Mouse (Mus musculus) spleen, postnatal 36 days (tissue): ENCODE results near the gene Gab2.

Source experiments
- DNase-seq, 2 experiments: peaks; one replicate each; pipeline ENCODE4 v3.0.0; 2022; ENCODE audit warnings: low spot score in 2 of 2, mixed read lengths in 1 of 2

Gab2 gene

GRCm38 (mm10) chr7:97344655-97345054 lies 263.3 kb downstream of the Gab2 start:
- DNase-seq: no peak

- no peak for DNase-seq
These were observed 264.0 kb downstream of the Gab2 start for GRCm38 (mm10) chr7:97345229-97345871.

GRCm38 (mm10) chr7:97346111-97346821 lies 264.9 kb downstream of the Gab2 start:
- DNase-seq: no peak

DNA sequence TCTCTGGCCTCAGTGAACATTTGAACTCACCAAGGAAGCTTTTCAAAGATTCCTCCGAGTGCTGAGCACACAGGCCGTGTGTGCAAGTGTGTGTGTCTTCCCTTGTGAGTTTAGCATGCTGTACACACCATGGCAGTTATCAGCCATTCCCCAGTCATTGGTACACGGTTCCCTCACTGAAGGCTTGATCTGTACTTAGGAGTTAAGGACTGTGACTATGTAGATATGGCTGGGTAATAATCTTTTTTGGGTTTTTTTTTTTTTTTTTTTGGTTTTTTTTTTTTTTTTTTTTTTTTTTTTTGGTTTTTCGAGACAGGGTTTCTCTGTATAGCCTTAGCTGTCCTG lies 265.4 kb downstream of the Gab2 start:
- no peak for DNase-seq

DNA sequence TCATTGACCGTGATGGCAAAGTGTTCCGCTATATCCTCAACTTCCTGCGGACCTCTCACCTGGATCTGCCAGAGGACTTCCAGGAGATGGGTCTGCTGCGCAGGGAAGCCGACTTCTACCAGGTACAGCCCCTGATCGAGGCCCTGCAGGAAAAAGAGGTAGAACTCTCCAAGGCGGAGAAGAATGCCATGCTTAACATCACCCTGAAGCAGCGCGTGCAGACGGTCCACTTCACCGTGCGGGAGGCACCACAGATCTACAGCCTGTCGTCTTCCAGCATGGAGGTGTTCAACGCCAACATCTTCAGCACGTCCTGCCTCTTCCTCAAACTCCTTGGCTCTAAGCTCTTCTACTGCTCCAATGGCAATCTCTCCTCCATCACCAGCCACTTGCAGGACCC lies 266.1 kb downstream of the Gab2 start:
- DNase-seq: no peak

GRCm38 (mm10) chr7:97348318-97348717 lies 266.9 kb downstream of the Gab2 start:
- no peak for DNase-seq

GRCm38 (mm10) chr7:97348836-97349235 lies 267.4 kb downstream of the Gab2 start:
- no peak for DNase-seq

DNA sequence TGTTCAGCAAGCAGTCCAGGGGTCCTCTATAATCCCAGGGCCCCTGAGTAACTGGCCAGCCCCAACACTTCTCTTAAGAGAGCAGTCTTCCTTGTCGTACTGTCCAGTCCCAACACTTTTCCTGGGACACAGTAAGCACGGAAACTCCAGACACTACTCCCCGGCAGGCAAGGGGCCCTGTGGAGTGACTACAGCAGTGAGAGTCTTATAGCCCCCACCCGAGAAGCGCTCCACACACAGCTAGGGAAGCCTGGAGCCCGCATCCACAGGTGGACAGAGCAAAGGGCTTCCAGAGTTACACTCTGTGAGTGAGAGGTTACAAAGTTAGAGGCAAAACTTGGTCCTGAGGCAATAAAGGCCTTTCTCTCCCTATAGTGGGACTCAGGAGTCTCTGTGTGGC lies 268.1 kb downstream of the Gab2 start:
- no peak for DNase-seq

DNA sequence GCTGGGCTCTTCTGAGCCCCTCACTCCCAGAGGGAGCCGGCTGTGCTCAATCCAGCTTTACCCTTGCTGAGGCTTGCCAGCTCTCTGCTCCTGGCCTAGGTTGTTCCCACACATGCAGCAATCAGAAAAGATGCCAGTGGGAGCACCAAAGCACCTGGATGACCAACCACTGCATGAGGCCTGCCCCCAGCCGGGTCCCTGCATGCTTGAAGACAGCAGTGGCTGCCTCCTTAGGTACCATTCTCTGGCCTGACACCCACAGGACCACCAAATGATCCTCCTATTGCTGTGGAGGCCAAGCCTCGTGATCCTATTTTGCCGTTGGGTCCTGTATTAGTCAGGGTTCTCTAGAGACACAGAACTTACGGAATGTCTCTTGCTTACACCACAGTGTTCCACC lies 269.5 kb downstream of the Gab2 start:
- DNase-seq: no peak

- DNase-seq: no peak
These were observed 270.6 kb downstream of the Gab2 start for GRCm38 (mm10) chr7:97351792-97352513.

- DNase-seq: no peak
These were observed 272.0 kb downstream of the Gab2 start for GRCm38 (mm10) chr7:97353356-97353755.

DNA sequence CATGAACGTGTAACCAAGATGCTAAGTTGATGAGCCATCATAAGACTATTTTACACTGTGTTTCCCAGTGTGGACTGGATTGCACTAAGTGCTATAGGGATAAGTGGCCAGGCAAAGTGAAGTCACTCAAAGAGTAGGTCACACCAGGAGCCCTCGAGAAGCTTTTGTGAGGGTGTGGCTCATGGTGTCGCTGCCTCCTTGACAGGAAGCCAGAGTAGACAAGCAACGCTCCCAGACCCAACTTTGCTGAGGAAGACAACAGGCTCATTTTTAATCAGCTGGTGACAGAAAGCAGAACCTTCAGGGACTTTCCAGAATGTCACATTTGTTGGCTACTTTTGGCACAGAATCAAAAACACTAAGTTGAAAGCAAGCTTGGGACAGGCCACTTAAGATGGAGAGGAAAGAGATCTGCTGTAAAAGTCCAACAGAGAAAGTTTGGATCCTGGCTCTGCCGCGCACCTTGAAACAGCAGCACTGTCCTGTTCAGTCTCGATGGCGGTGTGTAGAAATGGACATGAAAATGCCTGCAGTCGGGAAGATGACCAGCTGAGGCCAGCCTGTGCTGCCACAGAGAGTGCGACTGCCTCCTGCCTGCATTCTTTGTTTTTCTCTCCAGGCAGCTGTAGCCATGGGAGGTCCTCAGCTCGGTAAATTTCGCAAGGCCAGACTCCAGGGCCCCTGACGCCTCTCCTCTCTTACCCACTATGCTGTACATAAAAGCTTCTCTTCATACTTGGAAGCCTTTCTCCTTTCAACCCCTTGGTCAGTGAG lies 273.9 kb downstream of the Gab2 start:
- peak; percentile 39 to 57 for DNase-seq

- no peak for DNase-seq
These were observed 274.9 kb downstream of the Gab2 start for GRCm38 (mm10) chr7:97356253-97356652.

DNA sequence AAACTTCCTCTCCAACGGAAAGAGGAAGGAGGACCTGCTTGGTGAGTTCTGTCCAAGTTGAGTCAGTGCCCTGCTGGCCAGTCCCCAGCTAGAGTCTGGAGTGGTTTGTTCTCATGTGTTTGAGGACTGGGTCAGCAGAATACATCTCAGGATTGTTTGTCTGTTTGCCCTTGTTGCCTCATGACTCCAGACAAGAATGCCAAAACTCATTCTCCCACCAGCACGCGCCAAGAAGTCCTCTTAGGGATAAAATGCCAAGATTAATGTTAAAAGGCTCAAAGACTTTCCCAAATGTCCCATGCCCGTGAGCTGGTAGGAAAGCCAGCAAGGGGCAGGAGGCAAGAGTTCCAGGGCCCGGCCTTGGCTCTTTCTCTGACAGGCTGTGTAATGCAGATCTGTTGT lies 275.5 kb downstream of the Gab2 start:
- DNase-seq: peak; percentile 8 to 26

DNA sequence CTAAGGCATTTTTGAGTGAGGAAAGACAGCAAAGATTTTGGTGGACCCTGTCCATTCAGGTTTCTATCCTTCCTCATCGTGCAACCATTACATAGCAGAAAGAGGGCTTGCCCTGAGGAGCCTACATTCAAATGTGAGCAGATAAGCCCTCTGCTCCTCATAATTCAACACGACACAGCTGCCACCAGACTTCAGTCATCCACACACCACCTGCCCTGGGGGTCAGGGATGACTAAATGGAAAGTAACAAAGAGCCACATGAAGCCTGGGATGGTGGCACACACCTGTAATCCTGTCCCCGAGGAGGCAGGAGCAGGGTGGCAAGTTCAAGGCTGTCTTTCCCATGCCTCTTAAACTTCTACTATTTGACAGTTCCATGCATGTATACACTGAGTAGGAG lies 276.5 kb downstream of the Gab2 start:
- DNase-seq: no peak

DNA sequence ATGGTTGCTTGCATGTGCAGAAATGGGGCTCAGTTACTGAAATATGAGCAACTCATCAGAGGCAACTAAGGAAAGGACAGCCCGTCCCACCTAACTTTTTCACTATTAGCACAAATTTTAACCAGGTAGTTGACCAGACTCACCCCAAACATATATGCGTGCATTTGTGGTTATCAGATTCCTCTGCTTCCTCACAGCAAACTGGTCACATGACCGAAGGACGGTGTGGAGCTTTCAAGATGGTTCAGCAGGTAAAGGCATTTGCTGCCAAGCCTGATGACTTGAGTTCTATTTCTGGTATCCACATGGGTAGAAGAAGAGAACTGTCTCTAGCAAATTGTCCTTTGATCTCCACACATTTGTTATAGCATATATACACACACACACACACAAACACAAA lies 277.0 kb downstream of the Gab2 start:
- no peak for DNase-seq
